Mouse (Mus musculus) heart, embryonic 14.5 days (tissue): ENCODE data around the gene Trim44. TPM values are rescaled to one million over a fixed set of nuclear protein-coding genes. Genes with fewer than 3 reads are reported as not detected.

ENCODE experiments used
- ATAC-seq: fragments of 200-750 bp; cut with Nextera tagmentation; 2 replicates; pipeline ENCODE4 v1.8.0; 2017; ENCODE audit warnings: low read depth, moderate TSS enrichment; ENCODE audit not compliant: insufficient number of reproducible peaks, insufficient read depth, low FRiP score
- H3K27ac ChIP-seq, 2 experiments: fragments of 200-500 bp in 1 of 2; fragments of 300-500 bp in 1 of 2; sonication (generic) in 1 of 2; replicated peaks in 1 of 2; 2 replicates each; pipeline ENCODE4 v1.5.1; 2012 to 2014; ENCODE audit warnings: low read depth in 2 of 2, low read length in 2 of 2, control low read depth in 1 of 2, mild to moderate bottlenecking in 1 of 2, mixed read lengths in 1 of 2; ENCODE audit not compliant: control insufficient read depth in 1 of 2, insufficient read depth in 1 of 2
- H3K27me3 ChIP-seq: fragments of 300-500 bp; sonication (generic); 2 replicates; pipeline ENCODE4 v1.6.1; 2014; ENCODE audit warnings: mild to moderate bottlenecking, low read length, control low read depth; ENCODE audit not compliant: control insufficient read depth, insufficient read depth
- H3K36me3 ChIP-seq: fragments of 300-500 bp; sonication (generic); 2 replicates; pipeline ENCODE4 v1.6.1; 2014; ENCODE audit warnings: mild to moderate bottlenecking, control low read depth, low read length, mixed read lengths; ENCODE audit not compliant: control insufficient read depth, insufficient read depth
- H3K4me1 ChIP-seq, 2 experiments: fragments of 200-500 bp in 1 of 2; fragments of 300-500 bp in 1 of 2; sonication (generic) in 1 of 2; 2 replicates each; pipeline ENCODE4 v1.6.1; 2012 to 2014; ENCODE audit warnings: low read length in 2 of 2, control low read depth in 1 of 2, mixed read lengths in 1 of 2; ENCODE audit not compliant: control insufficient read depth in 2 of 2, insufficient read depth in 2 of 2
- H3K4me2 ChIP-seq: fragments of 300-500 bp; sonication (generic); 2 replicates; pipeline ENCODE4 v1.6.1; 2014; ENCODE audit warnings: mild to moderate bottlenecking, low read length
- H3K4me3 ChIP-seq, 2 experiments: fragments of 200-500 bp in 1 of 2; fragments of 300-500 bp in 1 of 2; sonication (generic) in 1 of 2; 2 replicates each; pipeline ENCODE4 v1.5.1; 2012 to 2014; ENCODE audit warnings: low read length in 2 of 2, mild to moderate bottlenecking in 2 of 2, control low read depth in 1 of 2, low read depth in 1 of 2, moderate library complexity in 1 of 2; ENCODE audit not compliant: control insufficient read depth in 1 of 2, insufficient read depth in 1 of 2
- H3K9ac ChIP-seq: fragments of 300-500 bp; sonication (generic); 2 replicates; pipeline ENCODE4 v1.6.1; 2014; ENCODE audit warnings: mild to moderate bottlenecking, low read length
- H3K9me3 ChIP-seq: fragments of 300-500 bp; sonication (generic); 2 replicates; pipeline ENCODE4 v1.6.1; 2016; ENCODE audit warnings: low read length, control low read depth; ENCODE audit not compliant: control insufficient read depth
- WGBS: fragments of 180-500 bp; shearing (Covaris S2); extraction: QIAGEN DNeasy Blood & Tissue Kit; methylation state at CpG from one replicate; pipeline ENCODE4 v1.1.7; 2014; 5-methylcytosine and 5-hydroxymethylcytosine counted together
- polyA plus RNA-seq: library from polyadenylated mRNA; unstranded; fragments of >200 nt; fragmentation: Nextera tagmentation; extraction: Ambion mirVana; gene quantifications from 2 replicates; pipeline ENCODE4 v1.2.1, GENCODE M21; 2014

The Trim44 gene
- polyA plus RNA-seq, 1 experiment from 2014 or later: 35.0 TPM

GRCm38 (mm10) chr2:102385328-102385902 lies 22.2 kb downstream of the Trim44 start:
- peaks cover 5 to 28% of the 10 kb centered on the region in 2 experiments; a peak in 3 of 4 replicates for H3K4me1 ChIP-seq
- no peak for ATAC-seq
- H3K9me3 ChIP-seq: no peaks in the 10 kb centered on the region
- no peak overlapping the region for H3K4me2 ChIP-seq
- H3K36me3 ChIP-seq: peaks cover 4% of the 10 kb centered on the region; the same call in 1 of the 2 replicates
- H3K27ac ChIP-seq: no peak overlapping the region
- H3K27me3 ChIP-seq: no peaks in the 10 kb centered on the region
- no peak overlapping the region for H3K4me3 ChIP-seq
- H3K9ac ChIP-seq: no peak overlapping the region

- H3K27me3 ChIP-seq: no peaks in the 10 kb centered on the region
- H3K4me1 ChIP-seq: peaks cover 5 to 30% of the 10 kb centered on the region in 2 experiments; a peak in 3 of 4 replicates
- H3K9me3 ChIP-seq: no peaks in the 10 kb centered on the region
- WGBS: 36% methylated on average over 1 of the region's 1 CpGs
- peak overlapping the region; percentile 30; the same call in 1 of the 2 replicates for H3K9ac ChIP-seq
- H3K4me3 ChIP-seq: no peak overlapping the region
- H3K4me2 ChIP-seq: no peak overlapping the region
- H3K36me3 ChIP-seq: peaks cover 9% of the 10 kb centered on the region; the same call in 1 of the 2 replicates
- no peak for ATAC-seq
- H3K27ac ChIP-seq: peak overlapping the region in 1 of 2 experiments; percentile 28; a peak in 1 of 4 replicates
Measured at GRCm38 (mm10) chr2:102384496-102384895, 23.1 kb downstream of the Trim44 start.

GRCm38 (mm10) chr2:102384057-102384456 lies 23.6 kb downstream of the Trim44 start:
- WGBS: 37% methylated on average over 2 of the region's 2 CpGs
- peak overlapping the region in 1 of 2 experiments; percentile 28; a peak in 1 of 4 replicates for H3K27ac ChIP-seq

GRCm38 (mm10) chr2:102383069-102383834 lies 24.4 kb downstream of the Trim44 start:
- Histone ChIP-seq H3K27me3 (no peaks in the 10 kb centered on the region), H3K36me3 (peaks cover 9% of the 10 kb centered on the region; the same call in 1 of the 2 replicates), H3K4me1 (peaks cover 5 to 36% of the 10 kb centered on the region in 2 experiments; a peak in 3 of 4 replicates), H3K9ac (no peak overlapping the region), H3K4me2 (no peak overlapping the region), H3K4me3 (no peak overlapping the region), H3K27ac (0 out of 4 replicates have a peak overlapping the region, but pooled peaks of 1 of the 2 experiments have one; percentile 28), H3K9me3 (no peaks in the 10 kb centered on the region)
- ATAC-seq: no peak
- 61% methylated on average over 3 of the region's 3 CpGs for WGBS

More at GRCm38 (mm10) chr2:102384057-102384456, 23.6 kb downstream of the Trim44 start:
- H3K4me3 ChIP-seq: no peak overlapping the region
- 0 out of 2 replicates have a peak overlapping the region, but pooled peaks have one; percentile 30 for H3K9ac ChIP-seq
- no peak overlapping the region for H3K4me2 ChIP-seq
- peaks cover 5 to 34% of the 10 kb centered on the region in 2 experiments; a peak in 3 of 4 replicates for H3K4me1 ChIP-seq
- peaks cover 9% of the 10 kb centered on the region; the same call in 1 of the 2 replicates for H3K36me3 ChIP-seq
- no peak for ATAC-seq
- no peaks in the 10 kb centered on the region for H3K9me3 ChIP-seq
- H3K27me3 ChIP-seq: no peaks in the 10 kb centered on the region

- Histone ChIP-seq H3K36me3 (peaks cover 9% of the 10 kb centered on the region; the same call in 1 of the 2 replicates), H3K4me1 (peaks cover 5 to 37% of the 10 kb centered on the region in 2 experiments; a peak in 3 of 4 replicates), H3K27me3 (no peaks in the 10 kb centered on the region), H3K9me3 (no peaks in the 10 kb centered on the region), H3K4me3 (no peak overlapping the region), H3K4me2 (no peak overlapping the region), H3K9ac (no peak overlapping the region), H3K27ac (no peak overlapping the region)
- ATAC-seq: no peak
- WGBS: 47% methylated on average over 3 of the region's 3 CpGs
Measured at GRCm38 (mm10) chr2:102382519-102382918, 25.1 kb downstream of the Trim44 start.

GRCm38 (mm10) chr2:102380581-102380980 lies 27.0 kb downstream of the Trim44 start:
- Histone ChIP-seq H3K4me1 (peaks cover 5 to 37% of the 10 kb centered on the region in 2 experiments; a peak in 3 of 4 replicates), H3K27ac (no peak overlapping the region), H3K27me3 (no peaks in the 10 kb centered on the region), H3K4me3 (no peak overlapping the region), H3K9me3 (no peaks in the 10 kb centered on the region), H3K9ac (no peak overlapping the region), H3K36me3 (peaks cover 9% of the 10 kb centered on the region; the same call in 1 of the 2 replicates), H3K4me2 (no peak overlapping the region)
- WGBS: 86% methylated on average over 2 of the region's 2 CpGs
- ATAC-seq: no peak

- no peak overlapping the region for H3K4me2 ChIP-seq
- ATAC-seq: no peak
- H3K9ac ChIP-seq: no peak overlapping the region
- H3K4me1 ChIP-seq: peaks cover 2 to 28% of the 10 kb centered on the region in 2 experiments; a peak in 2 of 4 replicates
- no peaks in the 10 kb centered on the region for H3K27me3 ChIP-seq
- H3K27ac ChIP-seq: peak overlapping the region; percentile 5 to 56; a peak in 2 of 4 replicates
- no peaks in the 10 kb centered on the region for H3K9me3 ChIP-seq
- peaks cover 9% of the 10 kb centered on the region; the same call in 1 of the 2 replicates for H3K36me3 ChIP-seq
- 22% methylated on average over 1 of the region's 1 CpGs for WGBS
- H3K4me3 ChIP-seq: no peak overlapping the region
Measured at GRCm38 (mm10) chr2:102378928-102379327, 28.7 kb downstream of the Trim44 start.
